Mouse (Mus musculus) adrenal gland (tissue): ENCODE measurements around the gene Klhl30.

Source experiments
- intact Hi-C: fragments of 180-260 bp; cut with DNase I; formaldehyde crosslinking; loops from one replicate; pipeline ENCODE4 v1.15.1; 2025

The Klhl30 gene

GRCm38 (mm10) chr1:91364822-91365644, 14.2 kb downstream of the Klhl30 start:
- intact Hi-C loops: no loop called here

GRCm38 (mm10) chr1:91365816-91366214, 15.0 kb downstream of the Klhl30 start:
- intact Hi-C loops: no loop called here

- intact Hi-C loops: no loop called here
Measured at GRCm38 (mm10) chr1:91366215-91367108, 15.6 kb downstream of the Klhl30 start, which contains the start of gene Erfe. Erfe (plus strand) TSS chr1:91366430.

GRCm38 (mm10) chr1:91367295-91367694, 16.5 kb downstream of the Klhl30 start:
- intact Hi-C loops: no loop called here

GRCm38 (mm10) chr1:91369408-91369807, 18.6 kb downstream of the Klhl30 start:
- intact Hi-C loops: no loop called here

GRCm38 (mm10) chr1:91370055-91370454, 19.2 kb downstream of the Klhl30 start:
- intact Hi-C loops: no loop called here

GRCm38 (mm10) chr1:91373414-91373835, 22.6 kb downstream of the Klhl30 start:
- intact Hi-C loops: no loop called here

GRCm38 (mm10) chr1:91380453-91381090, 29.8 kb downstream of the Klhl30 start:
- intact Hi-C loops: no loop called here

GRCm38 (mm10) chr1:91381091-91381471, 30.3 kb downstream of the Klhl30 start:
- intact Hi-C loops: no loop called here

GRCm38 (mm10) chr1:91390369-91390768, 39.6 kb downstream of the Klhl30 start:
- intact Hi-C loops: no loop called here

- intact Hi-C loops: no loop called here
Measured at GRCm38 (mm10) chr1:91397927-91398259, 47.1 kb downstream of the Klhl30 start.

GRCm38 (mm10) chr1:91398260-91399062, 47.6 kb downstream of the Klhl30 start, which contains the start of gene Ilkap:
Ilkap (minus strand) TSS chr1:91398815.
- intact Hi-C loops: no loop called here

- intact Hi-C loops: no loop called here
Measured at GRCm38 (mm10) chr1:91404976-91405375, 54.2 kb downstream of the Klhl30 start.

- intact Hi-C loops: no loop called here
Measured at GRCm38 (mm10) chr1:91405406-91406169, 54.8 kb downstream of the Klhl30 start.

- intact Hi-C loops: no loop called here
Measured at GRCm38 (mm10) chr1:91407819-91408218, 57.0 kb downstream of the Klhl30 start.

- intact Hi-C loops: no loop called here
Measured at GRCm38 (mm10) chr1:91411631-91412285, 60.9 kb downstream of the Klhl30 start.
